Mouse (Mus musculus): ENCODE results near the gene Thnsl1. TPM values are rescaled to one million over a fixed set of nuclear protein-coding genes. Genes with fewer than 3 reads are reported as not detected.
A peak's percentile ranks its signal among the peaks of the same experiment; 100 is the strongest.

Thnsl1 gene
- 3.9 and 4.3 TPM in 2 replicates for polyA plus RNA-seq (2012; rRNA removed)
- polyA plus RNA-seq (2014; fragmentation: Nextera tagmentation; extraction: Ambion mirVana), result 5.8 and 6.6 TPM in 2 replicates

DNA sequence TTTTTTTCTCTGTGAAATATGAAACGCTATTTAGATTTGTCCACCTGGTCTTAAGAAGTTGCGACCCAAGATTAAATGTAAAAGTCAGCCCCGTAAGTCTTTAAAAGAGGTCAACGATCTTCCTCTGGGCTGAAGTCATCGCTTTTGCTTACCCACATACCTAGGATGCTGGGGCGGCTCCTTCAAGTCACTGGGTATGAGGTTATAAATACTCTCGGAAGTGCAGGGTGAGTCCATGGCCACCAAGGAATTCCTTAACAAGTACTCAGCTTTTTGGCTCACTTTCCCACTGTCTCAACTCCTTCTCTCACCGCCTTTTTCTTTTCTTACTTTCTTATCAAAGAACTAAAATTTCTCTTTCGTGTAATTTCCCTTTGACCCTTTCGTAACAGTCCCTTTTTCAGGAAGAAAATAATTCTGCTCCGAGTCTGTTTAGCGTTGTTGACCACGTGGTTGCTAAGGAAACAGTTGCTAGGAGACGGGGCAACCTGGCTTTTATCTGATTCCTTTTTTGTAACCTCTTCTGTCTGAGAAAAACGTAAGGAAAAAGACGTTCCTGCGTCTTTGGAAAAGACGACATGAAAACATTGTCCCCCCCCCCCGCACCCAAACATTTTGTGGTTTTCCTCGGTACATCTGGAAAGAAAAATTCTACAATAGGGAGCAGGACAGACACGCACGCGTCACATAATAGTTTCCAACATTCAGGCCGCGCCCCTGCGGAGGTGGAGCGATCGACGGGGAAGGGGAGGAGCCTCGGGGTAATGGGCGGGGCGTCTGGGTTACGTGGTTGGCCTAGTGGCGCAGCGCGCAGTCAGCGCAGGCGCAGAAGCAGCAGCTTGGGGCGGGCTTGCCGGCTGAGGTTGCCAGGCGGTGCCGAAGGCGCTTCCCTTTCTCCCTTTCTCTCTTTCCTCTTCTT is at the start of gene Thnsl1, which contains the start of gene Enkur:
Gene Thnsl1, plus strand, starts transcription at position 813 of the 919 bp plus-strand sequence.
Gene Enkur, minus strand, starts transcription at position 454 of the 919 bp plus-strand sequence.
- ATAC-seq (ENCODE audit: low FRiP score, low read depth) (peak; percentile 99), DNase-seq (ENCODE audit: low spot score) (peak; percentile 97)
- peak within 1 kb of the TSS; percentile 70 for H3K9ac ChIP-seq (ENCODE audit: low read depth, low read length, severe bottlenecking)
- no peaks in the 10 kb centered on the region for H3K4me1 ChIP-seq (ENCODE audit: control insufficient read depth, insufficient read depth, low read length)
- H3K9me3 ChIP-seq (ENCODE audit: control insufficient read depth, low read length), result no peaks in the 10 kb centered on the region
- H3K27ac ChIP-seq (replicated peaks; ENCODE audit: low read depth, low read length), result 0 out of 2 replicates have a peak within 1 kb of the TSS, but pooled peaks have one; percentile 43
- WGBS, result 2% methylated on average over 42 of the region's 43 CpGs
- no peaks in the 10 kb centered on the region for H3K27me3 ChIP-seq (ENCODE audit: control insufficient read depth, insufficient read depth, low read length)
- peak within 1 kb of the TSS; percentile 59 for H3K4me3 ChIP-seq (replicated peaks; ENCODE audit: low read length)
- peak; percentile 89; the same call in 1 of the 2 replicates for TF ChIP-seq POLR2A (IDR thresholded peaks at IDR 0.05; ENCODE audit: borderline replicate concordance, extremely low read depth, insufficient read depth, insufficient read length)
- peak within 1 kb of the TSS; percentile 81 for H3K4me2 ChIP-seq (replicated peaks; ENCODE audit: low read depth, low read length, severe bottlenecking)
- H3K36me3 ChIP-seq (ENCODE audit: control insufficient read depth, insufficient read depth, low read length), result no peaks in the 10 kb centered on the region

DNA sequence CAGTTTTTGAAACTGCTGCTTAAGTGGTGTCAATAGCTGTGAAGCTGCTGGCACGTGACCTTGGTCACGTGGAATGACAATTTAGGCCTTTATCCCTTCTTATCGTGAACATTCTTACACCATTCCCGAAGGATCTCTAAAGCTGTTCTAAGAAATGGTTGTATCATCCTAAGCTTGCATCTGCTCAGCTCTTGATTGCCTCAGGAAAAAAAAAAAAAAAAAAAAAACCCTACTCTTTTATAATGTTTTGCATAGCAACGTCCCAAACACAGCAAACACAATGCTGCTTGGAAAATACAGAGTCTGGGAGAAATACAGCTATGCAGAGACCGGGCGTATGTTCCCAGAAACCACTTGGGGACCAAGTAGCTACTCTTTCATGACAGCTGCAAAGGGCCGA is 41.2 kb upstream of the Thnsl1 start:
- Histone ChIP-seq H3K36me3 (ENCODE audit: control insufficient read depth, insufficient read depth, low read length) (no peaks in the 10 kb centered on the region), H3K27me3 (ENCODE audit: control insufficient read depth, insufficient read depth, low read length) (no peaks in the 10 kb centered on the region), H3K9me3 (ENCODE audit: control insufficient read depth, low read length) (no peaks in the 10 kb centered on the region), H3K4me3 (replicated peaks; ENCODE audit: low read length) (no peak overlapping the region), H3K27ac (replicated peaks; ENCODE audit: low read depth, low read length) (no peak overlapping the region), H3K4me1 (ENCODE audit: control insufficient read depth, insufficient read depth, low read length) (no peaks in the 10 kb centered on the region), H3K4me2 (replicated peaks; ENCODE audit: low read depth, low read length, severe bottlenecking) (no peak overlapping the region), H3K9ac (ENCODE audit: low read depth, low read length, severe bottlenecking) (no peak overlapping the region)
- TF ChIP-seq POLR2A (IDR thresholded peaks at IDR 0.05; ENCODE audit: borderline replicate concordance, extremely low read depth, insufficient read depth, insufficient read length), result no peak
- 77% methylated on average over 8 of the region's 8 CpGs for WGBS
- DNase-seq (ENCODE audit: low spot score), result peak; percentile 26
- peak; percentile 80 for ATAC-seq (ENCODE audit: low FRiP score, low read depth)

DNA sequence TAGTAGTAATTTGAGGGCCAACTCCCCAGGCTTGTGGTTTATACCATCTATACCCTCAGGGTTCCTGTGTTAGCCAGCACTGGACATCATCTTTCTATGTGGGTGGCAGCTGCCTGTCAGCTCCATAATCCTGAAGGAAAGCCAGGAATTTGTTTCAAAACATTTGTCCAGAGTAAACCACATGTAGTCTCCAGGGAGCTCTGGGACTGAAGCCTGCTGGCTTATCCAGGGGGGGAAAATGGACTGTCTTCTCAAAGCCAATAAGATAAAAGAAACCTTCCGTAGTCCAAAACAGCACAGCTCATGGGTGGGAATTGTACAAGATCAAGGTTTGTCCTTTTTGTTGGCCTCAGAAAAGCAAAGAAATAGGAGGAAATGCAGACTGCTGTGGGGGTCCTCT is 37.6 kb upstream of the Thnsl1 start:
- no peak overlapping the region for H3K9ac ChIP-seq (ENCODE audit: low read depth, low read length, severe bottlenecking)
- TF ChIP-seq POLR2A (IDR thresholded peaks at IDR 0.05; ENCODE audit: borderline replicate concordance, extremely low read depth, insufficient read depth, insufficient read length), result no peak
- H3K27me3 ChIP-seq (ENCODE audit: control insufficient read depth, insufficient read depth, low read length), result no peaks in the 10 kb centered on the region
- no peaks in the 10 kb centered on the region for H3K36me3 ChIP-seq (ENCODE audit: control insufficient read depth, insufficient read depth, low read length)
- no peaks in the 10 kb centered on the region for H3K4me1 ChIP-seq (ENCODE audit: control insufficient read depth, insufficient read depth, low read length)
- H3K27ac ChIP-seq (replicated peaks; ENCODE audit: low read depth, low read length), result no peak overlapping the region
- H3K9me3 ChIP-seq (ENCODE audit: control insufficient read depth, low read length), result no peaks in the 10 kb centered on the region
- no peak for DNase-seq (ENCODE audit: low spot score)
- WGBS, result 88% methylated on average over 1 of the region's 1 CpGs
- no peak for ATAC-seq (ENCODE audit: low FRiP score, low read depth)
- H3K4me2 ChIP-seq (replicated peaks; ENCODE audit: low read depth, low read length, severe bottlenecking), result no peak overlapping the region
- no peak overlapping the region for H3K4me3 ChIP-seq (replicated peaks; ENCODE audit: low read length)

DNA sequence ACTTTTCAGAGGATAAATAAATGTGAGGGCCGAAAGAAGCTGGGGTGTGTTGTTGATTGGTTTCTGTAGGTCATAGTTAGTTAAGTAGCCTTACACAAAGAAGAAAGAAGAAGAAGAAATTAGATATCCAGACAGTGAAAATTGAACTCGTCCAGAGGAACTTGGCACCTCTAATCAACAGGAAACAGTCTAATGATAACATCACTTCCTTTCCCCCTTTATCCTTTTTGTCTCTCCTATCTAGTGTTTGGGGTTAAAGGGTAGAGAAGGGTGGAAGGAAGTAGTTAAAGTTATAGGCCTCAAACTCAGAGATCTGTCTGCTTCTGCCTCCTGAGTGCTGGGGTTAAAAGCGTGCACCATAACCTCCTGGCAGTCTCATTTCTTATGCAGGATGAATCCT is 32.7 kb upstream of the Thnsl1 start:
- no peak overlapping the region for H3K27ac ChIP-seq (replicated peaks; ENCODE audit: low read depth, low read length)
- no peak for TF ChIP-seq POLR2A (IDR thresholded peaks at IDR 0.05; ENCODE audit: borderline replicate concordance, extremely low read depth, insufficient read depth, insufficient read length)
- ATAC-seq (ENCODE audit: low FRiP score, low read depth) (no peak), DNase-seq (ENCODE audit: low spot score) (no peak)
- H3K4me1 ChIP-seq (ENCODE audit: control insufficient read depth, insufficient read depth, low read length), result no peaks in the 10 kb centered on the region
- H3K27me3 ChIP-seq (ENCODE audit: control insufficient read depth, insufficient read depth, low read length), result no peaks in the 10 kb centered on the region
- no peak overlapping the region for H3K9ac ChIP-seq (ENCODE audit: low read depth, low read length, severe bottlenecking)
- no peaks in the 10 kb centered on the region for H3K9me3 ChIP-seq (ENCODE audit: control insufficient read depth, low read length)
- H3K4me3 ChIP-seq (replicated peaks; ENCODE audit: low read length), result no peak overlapping the region
- 82% methylated on average over 3 of the region's 3 CpGs for WGBS
- no peaks in the 10 kb centered on the region for H3K36me3 ChIP-seq (ENCODE audit: control insufficient read depth, insufficient read depth, low read length)
- no peak overlapping the region for H3K4me2 ChIP-seq (replicated peaks; ENCODE audit: low read depth, low read length, severe bottlenecking)

DNA sequence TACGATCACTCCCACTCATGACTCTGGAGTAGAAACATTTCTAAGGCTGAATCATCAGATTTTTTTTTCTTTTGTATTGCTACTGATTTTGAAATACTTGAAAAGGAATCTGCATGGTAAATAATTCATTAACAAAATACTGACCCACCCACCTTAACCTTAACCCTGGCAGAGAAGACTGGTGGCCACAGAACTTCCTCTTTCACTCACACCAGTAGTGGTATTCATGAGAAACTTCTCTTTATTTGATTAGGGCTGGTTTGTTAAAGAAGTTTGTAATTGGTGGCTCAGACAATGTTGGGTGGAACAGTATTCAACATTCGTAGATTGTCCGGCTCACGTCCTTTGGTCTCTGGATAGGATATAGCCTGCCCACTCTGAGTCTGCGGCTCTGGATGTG is 26.4 kb upstream of the Thnsl1 start:
- Histone ChIP-seq H3K27ac (replicated peaks; ENCODE audit: low read depth, low read length) (no peak overlapping the region), H3K27me3 (ENCODE audit: control insufficient read depth, insufficient read depth, low read length) (no peaks in the 10 kb centered on the region), H3K4me1 (ENCODE audit: control insufficient read depth, insufficient read depth, low read length) (no peaks in the 10 kb centered on the region), H3K9me3 (ENCODE audit: control insufficient read depth, low read length) (no peaks in the 10 kb centered on the region), H3K4me3 (replicated peaks; ENCODE audit: low read length) (no peak overlapping the region), H3K9ac (ENCODE audit: low read depth, low read length, severe bottlenecking) (no peak overlapping the region), H3K4me2 (replicated peaks; ENCODE audit: low read depth, low read length, severe bottlenecking) (no peak overlapping the region), H3K36me3 (ENCODE audit: control insufficient read depth, insufficient read depth, low read length) (no peaks in the 10 kb centered on the region)
- DNase-seq (ENCODE audit: low spot score) (no peak), ATAC-seq (ENCODE audit: low FRiP score, low read depth) (no peak)
- TF ChIP-seq POLR2A (IDR thresholded peaks at IDR 0.05; ENCODE audit: borderline replicate concordance, extremely low read depth, insufficient read depth, insufficient read length), result no peak
- WGBS, result 91% methylated on average over 5 of the region's 5 CpGs
